Mouse (Mus musculus): ENCODE results near the gene Acsf3. TPM values are rescaled to one million over a fixed set of nuclear protein-coding genes. Genes with fewer than 3 reads are reported as not detected.

The Acsf3 gene
- polyA plus RNA-seq, 1 experiment from 2014 or later: 10.8 TPM

GRCm38 (mm10) chr8:122864719-122865129, 89.4 kb downstream of the Acsf3 start:
- Histone ChIP-seq H3K27ac (no peak overlapping the region), H3K4me2 (peak overlapping the region; percentile 27), H3K9me3 (replicated peaks) (no peaks in the 10 kb centered on the region), H3K4me1 (peaks cover 12% of the 10 kb centered on the region), H3K4me3 (0 out of 2 replicates have a peak overlapping the region, but pooled peaks have one; percentile 7), H3K9ac (no peak overlapping the region), H3K27me3 (replicated peaks) (peaks cover 44% of the 10 kb centered on the region), H3K36me3 (no peaks in the 10 kb centered on the region)
- no peak for ATAC-seq
- WGBS (ENCODE audit: insufficient replicate concordance): 62% methylated on average over 26 of the region's 26 CpGs

- Histone ChIP-seq H3K4me1 (peaks cover 12% of the 10 kb centered on the region), H3K9ac (no peak overlapping the region), H3K9me3 (replicated peaks) (no peaks in the 10 kb centered on the region), H3K27ac (no peak overlapping the region), H3K27me3 (replicated peaks) (peaks cover 41% of the 10 kb centered on the region), H3K4me2 (peak overlapping the region; percentile 27; the same call in 1 of the 2 replicates), H3K36me3 (no peaks in the 10 kb centered on the region), H3K4me3 (no peak overlapping the region)
- 70% methylated on average over 10 of the region's 10 CpGs for WGBS (ENCODE audit: insufficient replicate concordance)
- ATAC-seq: no peak
Observed at GRCm38 (mm10) chr8:122865441-122865840, 90.2 kb downstream of the Acsf3 start.

GRCm38 (mm10) chr8:122866231-122866630, 90.9 kb downstream of the Acsf3 start:
- Histone ChIP-seq H3K9ac (no peak overlapping the region), H3K4me2 (no peak overlapping the region), H3K36me3 (no peaks in the 10 kb centered on the region), H3K27me3 (replicated peaks) (peaks cover 33% of the 10 kb centered on the region), H3K27ac (no peak overlapping the region), H3K4me3 (no peak overlapping the region), H3K4me1 (peaks cover 19% of the 10 kb centered on the region), H3K9me3 (replicated peaks) (no peaks in the 10 kb centered on the region)
- WGBS (ENCODE audit: insufficient replicate concordance): 52% methylated on average over 8 of the region's 8 CpGs
- no peak for ATAC-seq

Other genes with a start within 250 kb of the Acsf3 start
- 21.7 and 24.4 TPM in 2 replicates for gene Piezo1, start 224.2 kb upstream of the Acsf3 start, polyA plus RNA-seq (2016; fragmentation: Nextera tagmentation; extraction: Ambion mirVana)
- 65.7 and 66.8 TPM in 2 replicates for gene Cdt1, start 207.5 kb upstream of the Acsf3 start, polyA plus RNA-seq (2016; fragmentation: Nextera tagmentation; extraction: Ambion mirVana)
- 226 and 253 TPM in 2 replicates for gene Aprt, start 198.6 kb upstream of the Acsf3 start, polyA plus RNA-seq (2016; fragmentation: Nextera tagmentation; extraction: Ambion mirVana)
- gene Galns, start 164.0 kb upstream of the Acsf3 start, polyA plus RNA-seq (2016; fragmentation: Nextera tagmentation; extraction: Ambion mirVana): 4.6 TPM in 2 replicates
- gene Trappc2l, start 163.8 kb upstream of the Acsf3 start, polyA plus RNA-seq (2016; fragmentation: Nextera tagmentation; extraction: Ambion mirVana): 27.2 and 30.0 TPM in 2 replicates
- gene Pabpn1l, start 152.7 kb upstream of the Acsf3 start, polyA plus RNA-seq (2016; fragmentation: Nextera tagmentation; extraction: Ambion mirVana): not detected in 2 replicates
- 7.7 and 8.0 TPM in 2 replicates for gene Cbfa2t3, start 76.4 kb upstream of the Acsf3 start, polyA plus RNA-seq (2016; fragmentation: Nextera tagmentation; extraction: Ambion mirVana)
- gene Cdh15, start 72.5 kb downstream of the Acsf3 start, polyA plus RNA-seq (2016; fragmentation: Nextera tagmentation; extraction: Ambion mirVana): 0.17 and 0.66 TPM in 2 replicates